Mouse (Mus musculus) limb, embryonic 13.5 days (tissue): ENCODE measurements around the gene St8sia1. TPM values are rescaled to one million over a fixed set of nuclear protein-coding genes. Genes with fewer than 3 reads are reported as not detected.
"Not testable (repeated sequence)": the region's sequence is repeated elsewhere in the genome, so short reads cannot be mapped to it uniquely, and the experiment has no call there.

Source experiments
- ATAC-seq: fragments of 200-750 bp; cut with Nextera tagmentation; 2 replicates; pipeline ENCODE4 v1.8.0; 2017; ENCODE audit warnings: low read depth, moderate number of reproducible peaks, moderate TSS enrichment; ENCODE audit not compliant: low FRiP score
- H3K27ac ChIP-seq: fragments of 300-500 bp; sonication (generic); 2 replicates; pipeline ENCODE4 v1.5.1; 2015; ENCODE audit warnings: inconsistent platforms, mild to moderate bottlenecking, moderate library complexity
- H3K27me3 ChIP-seq: fragments of 300-500 bp; sonication (generic); 2 replicates; pipeline ENCODE4 v1.6.1; 2015; ENCODE audit warnings: mild to moderate bottlenecking, inconsistent platforms
- H3K36me3 ChIP-seq: fragments of 300-500 bp; sonication (generic); 2 replicates; pipeline ENCODE4 v1.6.1; 2015; ENCODE audit warnings: inconsistent platforms, mild to moderate bottlenecking, moderate library complexity
- H3K4me1 ChIP-seq: fragments of 300-500 bp; sonication (generic); 2 replicates; pipeline ENCODE4 v1.6.1; 2015; ENCODE audit warnings: inconsistent platforms
- H3K4me2 ChIP-seq: fragments of 300-500 bp; sonication (generic); replicated peaks from 2 replicates; pipeline ENCODE4 v1.6.1; 2015; ENCODE audit warnings: inconsistent platforms, mild to moderate bottlenecking, moderate library complexity
- H3K4me3 ChIP-seq: fragments of 300-500 bp; sonication (generic); 2 replicates; pipeline ENCODE4 v1.5.1; 2015; ENCODE audit warnings: moderate library complexity, mild to moderate bottlenecking, inconsistent platforms
- H3K9ac ChIP-seq: fragments of 300-500 bp; sonication (generic); 2 replicates; pipeline ENCODE4 v1.6.1; 2015; ENCODE audit warnings: mild to moderate bottlenecking, inconsistent platforms
- H3K9me3 ChIP-seq: fragments of 300-500 bp; sonication (generic); 2 replicates; pipeline ENCODE4 v1.6.1; 2016; ENCODE audit warnings: inconsistent platforms
- WGBS: fragments of 180-500 bp; shearing (Covaris S2); methylation state at CpG from one replicate; pipeline ENCODE4 v1.1.7; 2015; 5-methylcytosine and 5-hydroxymethylcytosine counted together
- polyA plus RNA-seq: library from polyadenylated mRNA; unstranded; fragments of >200 nt; fragmentation: Nextera tagmentation; extraction: Ambion mirVana; gene quantifications from 2 replicates; pipeline ENCODE4 v1.2.1, GENCODE M21; 2015

St8sia1 gene
- 1.1 and 1.3 TPM in 2 replicates for polyA plus RNA-seq

DNA sequence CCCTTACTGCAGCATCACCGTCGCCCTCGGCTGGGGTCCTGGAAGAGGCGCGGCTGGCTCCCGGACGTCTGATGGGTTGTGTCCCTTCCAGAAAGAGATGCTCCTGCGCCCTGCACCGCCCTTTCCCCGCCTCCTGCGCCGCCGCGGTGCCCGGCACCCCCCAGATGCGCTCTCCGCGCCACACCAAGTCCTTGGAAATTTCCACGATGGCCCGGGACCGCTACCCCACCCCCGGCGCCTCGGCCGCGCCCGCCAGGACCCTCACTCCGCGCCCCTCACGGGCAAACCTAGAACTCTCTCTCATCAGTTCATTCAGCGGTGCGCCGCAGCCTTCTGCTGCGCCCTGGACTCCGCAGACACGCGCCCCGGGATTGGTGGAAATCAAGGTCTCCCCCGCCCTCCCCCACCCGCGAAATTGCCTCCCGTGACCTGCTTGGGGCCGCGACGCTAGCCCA, at the start of gene St8sia1:
Gene St8sia1 (minus strand): TSS at position 377 of the 455 bp plus-strand sequence.
- WGBS: under 1% methylated on average over 44 of the region's 45 CpGs
- Histone ChIP-seq H3K9ac (peak within 1 kb of the TSS; percentile 77), H3K27ac (peak within 1 kb of the TSS; percentile 66), H3K9me3 (no peaks in the 10 kb centered on the region), H3K4me1 (peaks cover 8% of the 10 kb centered on the region), H3K4me2 (peak within 1 kb of the TSS; percentile 94), H3K27me3 (peaks cover 18% of the 10 kb centered on the region), H3K36me3 (no peaks in the 10 kb centered on the region), H3K4me3 (peak within 1 kb of the TSS; percentile 65)
- ATAC-seq: peak; percentile 45

GRCm38 (mm10) chr6:143012513-143013215, 48.4 kb upstream of the St8sia1 start:
- Histone ChIP-seq H3K27me3 (no peaks in the 10 kb centered on the region), H3K4me1 (no peaks in the 10 kb centered on the region), H3K4me2 (no peak overlapping the region), H3K4me3 (no peak overlapping the region), H3K9ac (no peak overlapping the region), H3K9me3 (no peaks in the 10 kb centered on the region), H3K27ac (no peak overlapping the region), H3K36me3 (peaks cover 49% of the 10 kb centered on the region)
- no peak for ATAC-seq
- 94% methylated on average over 15 of the region's 15 CpGs for WGBS

- H3K4me1 ChIP-seq: no peaks in the 10 kb centered on the region
- H3K27me3 ChIP-seq: no peaks in the 10 kb centered on the region
- no peak overlapping the region for H3K4me2 ChIP-seq
- no peak overlapping the region for H3K27ac ChIP-seq
- H3K9me3 ChIP-seq: no peaks in the 10 kb centered on the region
- WGBS: 81% methylated on average over 5 of the region's 5 CpGs
- no peak for ATAC-seq
- H3K36me3 ChIP-seq: peaks cover 34% of the 10 kb centered on the region
- no peak overlapping the region for H3K4me3 ChIP-seq
- no peak overlapping the region for H3K9ac ChIP-seq
Measured at GRCm38 (mm10) chr6:143008865-143009264, 44.6 kb upstream of the St8sia1 start.

DNA sequence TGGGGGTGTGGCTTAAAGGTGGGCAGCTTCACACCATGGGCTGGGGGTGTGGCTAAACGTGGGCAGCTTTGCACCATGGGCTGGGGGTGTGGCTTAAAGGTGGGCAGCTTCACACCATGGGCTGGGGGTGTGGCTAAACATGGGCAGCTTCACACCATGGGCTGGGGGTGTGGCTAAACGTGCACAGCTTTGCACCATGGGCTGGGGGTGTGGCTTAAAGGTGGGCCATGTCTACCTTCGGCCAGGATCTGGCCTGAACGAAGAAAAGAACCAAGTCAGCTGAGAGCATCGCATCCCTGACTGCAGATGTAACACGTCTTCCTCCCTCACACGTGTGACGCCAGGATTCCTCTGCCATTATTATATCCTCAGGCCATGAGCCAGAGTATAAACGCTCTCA, 41.0 kb upstream of the St8sia1 start:
- not testable (repeated sequence) for H3K4me1 ChIP-seq, H3K27me3 ChIP-seq, ATAC-seq, H3K9ac ChIP-seq, H3K4me2 ChIP-seq, H3K9me3 ChIP-seq, H3K4me3 ChIP-seq, H3K27ac ChIP-seq, H3K36me3 ChIP-seq
- 89% methylated on average over 9 of the region's 9 CpGs for WGBS

DNA sequence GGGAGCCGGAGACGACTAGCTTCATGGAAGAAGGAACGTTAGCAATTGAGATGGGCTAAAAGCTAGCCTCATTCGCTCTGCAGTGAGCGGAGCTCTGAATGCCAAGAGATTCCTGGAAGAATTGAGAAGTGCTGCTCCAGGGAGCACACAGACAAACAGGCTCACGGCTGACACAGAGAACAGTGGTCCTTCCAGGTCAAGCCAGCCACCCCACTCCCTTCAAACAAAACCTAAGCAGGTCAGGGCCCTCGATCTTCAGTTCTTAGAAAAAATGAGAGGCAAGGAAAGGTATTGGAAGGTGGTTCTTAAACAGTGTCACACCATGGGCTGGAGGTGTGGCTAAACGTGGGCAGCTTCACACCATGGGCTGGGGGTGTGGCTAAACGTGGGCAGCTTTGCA, 40.5 kb upstream of the St8sia1 start:
- ATAC-seq: no peak
- Histone ChIP-seq H3K4me3 (no peak overlapping the region), H3K36me3 (no peaks in the 10 kb centered on the region), H3K27ac (no peak overlapping the region), H3K27me3 (no peaks in the 10 kb centered on the region), H3K4me1 (no peaks in the 10 kb centered on the region), H3K4me2 (no peak overlapping the region), H3K9me3 (no peaks in the 10 kb centered on the region), H3K9ac (no peak overlapping the region)
- 72% methylated on average over 9 of the region's 9 CpGs for WGBS

DNA sequence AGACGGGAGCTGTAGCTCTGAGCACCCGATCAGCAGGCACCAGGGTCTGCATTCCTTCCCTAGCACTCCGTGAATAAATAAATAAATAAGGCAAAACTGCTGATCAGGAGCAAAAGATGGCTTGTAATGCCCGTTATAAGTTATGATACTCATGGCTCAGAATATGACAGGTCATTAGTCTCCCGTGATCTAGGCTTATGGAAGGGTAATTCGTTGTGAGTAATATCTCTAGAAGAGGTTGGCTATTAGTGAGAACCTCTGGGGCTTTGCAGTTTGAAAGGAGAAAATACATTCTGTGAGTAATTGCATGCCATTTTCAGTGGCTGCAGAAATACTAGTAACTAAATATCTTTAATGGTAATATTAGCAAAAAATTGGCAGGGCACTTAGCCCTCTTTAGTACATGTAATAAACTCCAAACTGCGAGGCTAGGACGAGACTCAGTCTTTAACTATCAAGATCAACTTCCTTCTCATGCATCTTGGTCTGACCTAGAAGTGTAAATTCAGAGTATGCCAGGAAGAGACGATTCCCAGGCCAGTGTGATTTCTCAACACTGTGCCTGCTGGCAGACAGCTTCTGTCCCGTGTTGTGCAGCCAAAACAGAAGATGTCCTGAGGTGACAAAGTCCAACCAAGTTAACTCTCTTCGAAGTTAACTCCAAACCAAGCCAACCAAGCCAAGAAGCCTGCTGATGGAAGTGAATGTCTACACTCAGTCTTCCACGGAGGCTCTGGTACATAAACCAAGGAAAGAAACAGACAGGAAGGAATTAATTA, 34.2 kb upstream of the St8sia1 start:
- Histone ChIP-seq H3K4me3 (no peak overlapping the region), H3K27me3 (no peaks in the 10 kb centered on the region), H3K9ac (no peak overlapping the region), H3K27ac (no peak overlapping the region), H3K9me3 (no peaks in the 10 kb centered on the region), H3K4me1 (peaks cover 24% of the 10 kb centered on the region), H3K36me3 (no peaks in the 10 kb centered on the region), H3K4me2 (no peak overlapping the region)
- ATAC-seq: no peak
- 49% methylated on average over 12 of the region's 12 CpGs for WGBS

- Histone ChIP-seq H3K27me3 (no peaks in the 10 kb centered on the region), H3K4me2 (no peak overlapping the region), H3K4me3 (no peak overlapping the region), H3K36me3 (no peaks in the 10 kb centered on the region), H3K4me1 (peaks cover 29% of the 10 kb centered on the region), H3K9ac (no peak overlapping the region), H3K27ac (no peak overlapping the region), H3K9me3 (no peaks in the 10 kb centered on the region)
- ATAC-seq: no peak
- WGBS: 75% methylated on average over 3 of the region's 3 CpGs
Measured at GRCm38 (mm10) chr6:142996887-142997286, 32.6 kb upstream of the St8sia1 start.

DNA sequence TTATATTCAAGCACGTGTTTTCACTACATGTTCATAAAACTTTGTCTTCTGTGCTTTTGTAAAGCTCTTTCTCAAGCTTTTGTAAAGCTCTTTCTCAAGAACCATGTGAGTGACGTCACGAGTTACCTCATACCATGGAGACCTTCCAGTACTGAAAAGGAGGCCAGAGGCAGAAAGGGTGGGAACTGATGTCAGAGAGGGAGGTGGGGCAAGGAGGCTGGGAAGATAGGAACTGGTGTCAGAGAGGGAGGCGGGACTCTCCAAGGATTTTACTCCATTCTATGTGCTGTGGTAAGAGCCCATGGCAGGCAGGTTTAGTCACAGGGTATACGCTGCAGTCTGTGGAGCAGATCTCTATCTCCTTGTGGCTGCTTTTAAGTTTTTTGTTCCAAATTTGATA, 31.3 kb upstream of the St8sia1 start:
- H3K4me1 ChIP-seq: peaks cover 34% of the 10 kb centered on the region
- no peak overlapping the region for H3K9ac ChIP-seq
- ATAC-seq: 0 out of 2 replicates have a peak, but pooled peaks have one; percentile 45
- H3K4me3 ChIP-seq: no peak overlapping the region
- no peak overlapping the region for H3K4me2 ChIP-seq
- no peaks in the 10 kb centered on the region for H3K9me3 ChIP-seq
- 63% methylated on average over 5 of the region's 5 CpGs for WGBS
- no peaks in the 10 kb centered on the region for H3K27me3 ChIP-seq
- no peak overlapping the region for H3K27ac ChIP-seq
- H3K36me3 ChIP-seq: no peaks in the 10 kb centered on the region

- no peak for ATAC-seq
- Histone ChIP-seq H3K4me3 (no peak overlapping the region), H3K9me3 (no peaks in the 10 kb centered on the region), H3K36me3 (no peaks in the 10 kb centered on the region), H3K27me3 (no peaks in the 10 kb centered on the region), H3K4me1 (peaks cover 34% of the 10 kb centered on the region), H3K9ac (no peak overlapping the region), H3K4me2 (no peak overlapping the region), H3K27ac (no peak overlapping the region)
- WGBS: 25% methylated on average over 7 of the region's 7 CpGs
Measured at GRCm38 (mm10) chr6:142994821-142995220, 30.6 kb upstream of the St8sia1 start.

GRCm38 (mm10) chr6:142993705-142994698, 29.8 kb upstream of the St8sia1 start:
- 0 out of 2 replicates have a peak overlapping the region, but pooled peaks have one; percentile 4 for H3K4me2 ChIP-seq
- H3K9me3 ChIP-seq: no peaks in the 10 kb centered on the region
- no peak overlapping the region for H3K9ac ChIP-seq
- no peak overlapping the region for H3K27ac ChIP-seq
- H3K27me3 ChIP-seq: no peaks in the 10 kb centered on the region
- ATAC-seq: no peak
- H3K36me3 ChIP-seq: no peaks in the 10 kb centered on the region
- WGBS: 33% methylated on average over 14 of the region's 14 CpGs
- H3K4me1 ChIP-seq: peaks cover 29% of the 10 kb centered on the region
- no peak overlapping the region for H3K4me3 ChIP-seq

GRCm38 (mm10) chr6:142992971-142993370, 28.7 kb upstream of the St8sia1 start:
- WGBS: 62% methylated on average over 2 of the region's 2 CpGs
- no peak for ATAC-seq
- no peak overlapping the region for H3K4me2 ChIP-seq
- H3K36me3 ChIP-seq: no peaks in the 10 kb centered on the region
- no peak overlapping the region for H3K27ac ChIP-seq
- peaks cover 26% of the 10 kb centered on the region for H3K4me1 ChIP-seq
- H3K9ac ChIP-seq: no peak overlapping the region
- no peaks in the 10 kb centered on the region for H3K9me3 ChIP-seq
- no peak overlapping the region for H3K4me3 ChIP-seq
- H3K27me3 ChIP-seq: no peaks in the 10 kb centered on the region
